In the genomic region with DNA sequence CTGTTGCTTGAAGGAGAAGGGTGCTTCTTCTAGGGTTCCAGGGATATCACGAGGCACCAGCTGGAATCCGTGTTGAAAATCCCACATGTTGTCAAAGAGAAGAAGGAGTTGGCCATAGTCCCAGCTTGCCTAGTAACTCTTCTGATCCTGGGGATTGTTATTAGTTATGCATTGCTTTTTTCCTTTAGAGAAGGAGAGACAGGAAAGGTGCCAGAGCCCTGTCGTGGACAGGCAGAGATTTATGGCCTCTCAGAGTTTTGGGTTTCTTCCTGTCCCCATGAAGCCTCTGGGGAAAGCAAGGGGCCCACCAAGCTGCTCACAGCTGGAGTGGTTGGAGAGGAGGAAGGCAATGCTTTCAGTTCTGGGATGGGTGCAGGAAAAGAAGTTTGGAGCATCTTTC, we compare ENCODE assay signal across 16 mouse cellular contexts.
DNase-seq lines count a peak whose midpoint lies in the region; ATAC-seq and TF ChIP-seq lines count a peak whose summit lies in the region.
"Had no signal": no experiment of that assay in that cellular context is flagged by ENCODE, and none has a peak within 500 bp of the region (broad histone marks: within the 10 kb centered on the region; RNA-seq: fewer than 3 reads in every experiment).

No protein-coding gene starts in this region.

- WGBS in kidney, embryonic 14.5 days: 28% methylated on average over 3 of the region's 3 CpGs
- WGBS in stomach, embryonic 14.5 days: 15% methylated on average over 3 of the region's 3 CpGs
- 16% methylated on average over 3 of the region's 3 CpGs for WGBS in stomach, postnatal 0 days
- 42% methylated on average over 3 of the region's 3 CpGs for WGBS in stomach, embryonic 16.5 days

- TF ChIP-seq CTCF in stomach, postnatal 0 days (IDR thresholded peaks at IDR 0.05; ENCODE audit: low read depth): no peak

- no peaks in the 10 kb centered on the region for H3K9me3 ChIP-seq in kidney, embryonic 14.5 days (ENCODE audit: control insufficient read depth, low read length)
- H3K9me3 ChIP-seq in stomach, embryonic 14.5 days (ENCODE audit: control insufficient read depth, low read depth, low read length): no peaks in the 10 kb centered on the region
- no peaks in the 10 kb centered on the region for H3K9me3 ChIP-seq in stomach, postnatal 0 days (ENCODE audit: control insufficient read depth, low read length)
- no peaks in the 10 kb centered on the region for H3K9me3 ChIP-seq in stomach, embryonic 16.5 days (replicated peaks; ENCODE audit: control insufficient read depth, low read length)
- H3K9me3 ChIP-seq: embryonic facial prominence, embryonic 13.5 days; forebrain, embryonic 10.5 days; midbrain, embryonic 15.5 days had no signal

- no peaks in the 10 kb centered on the region for H3K27me3 ChIP-seq in kidney, embryonic 14.5 days (ENCODE audit: control insufficient read depth, insufficient read depth, low read length)
- no peaks in the 10 kb centered on the region for H3K27me3 ChIP-seq in stomach, embryonic 14.5 days (ENCODE audit: control insufficient read depth, insufficient read depth, low read length)
- H3K27me3 ChIP-seq in stomach, postnatal 0 days (ENCODE audit: control insufficient read depth, insufficient read depth, low read length): no peaks in the 10 kb centered on the region
- H3K27me3 ChIP-seq in stomach, embryonic 16.5 days (ENCODE audit: control insufficient read depth, insufficient read depth, low read length): no peaks in the 10 kb centered on the region
- H3K27me3 ChIP-seq: embryonic facial prominence, embryonic 13.5 days; midbrain, embryonic 15.5 days had no signal

- H3K27ac ChIP-seq in kidney, embryonic 14.5 days (ENCODE audit: low read depth, low read length): no peak overlapping the region
- H3K27ac ChIP-seq in stomach, embryonic 14.5 days (ENCODE audit: low read length): peak overlapping the region; percentile 63; the same call in 1 of the 2 replicates
- H3K27ac ChIP-seq in stomach, postnatal 0 days (replicated peaks): no peak overlapping the region
- H3K27ac ChIP-seq in stomach, embryonic 16.5 days (ENCODE audit: low read length): peak overlapping the region; percentile 39
- H3K27ac ChIP-seq: embryonic facial prominence, embryonic 13.5 days; forebrain, embryonic 10.5 days; midbrain, embryonic 15.5 days had no signal

- no peak overlapping the region for H3K9ac ChIP-seq in kidney, embryonic 14.5 days (ENCODE audit: low read depth, low read length)
- no peak overlapping the region for H3K9ac ChIP-seq in stomach, embryonic 14.5 days (replicated peaks; ENCODE audit: low read depth, low read length)
- H3K9ac ChIP-seq in stomach, postnatal 0 days (ENCODE audit: low read length): no peak overlapping the region
- no peak overlapping the region for H3K9ac ChIP-seq in stomach, embryonic 16.5 days (ENCODE audit: low read length)
- H3K9ac ChIP-seq: embryonic facial prominence, embryonic 13.5 days; midbrain, embryonic 15.5 days had no signal

- no peaks in the 10 kb centered on the region for H3K36me3 ChIP-seq in kidney, embryonic 14.5 days (ENCODE audit: control insufficient read depth, insufficient read depth, low read length)
- H3K36me3 ChIP-seq in stomach, embryonic 14.5 days (ENCODE audit: control insufficient read depth, insufficient read depth, low read length): no peaks in the 10 kb centered on the region
- no peaks in the 10 kb centered on the region for H3K36me3 ChIP-seq in stomach, postnatal 0 days (ENCODE audit: control insufficient read depth, insufficient read depth, low read length)
- H3K36me3 ChIP-seq in stomach, embryonic 16.5 days (ENCODE audit: control insufficient read depth, insufficient read depth, low read length): no peaks in the 10 kb centered on the region
- H3K36me3 ChIP-seq: embryonic facial prominence, embryonic 13.5 days; forebrain, embryonic 10.5 days; midbrain, embryonic 15.5 days had no signal

- no peak overlapping the region for H3K4me2 ChIP-seq in kidney, embryonic 14.5 days (replicated peaks; ENCODE audit: low read depth, low read length)
- no peak overlapping the region for H3K4me2 ChIP-seq in stomach, embryonic 14.5 days (replicated peaks; ENCODE audit: low read depth, low read length)
- H3K4me2 ChIP-seq in stomach, postnatal 0 days (replicated peaks; ENCODE audit: low read depth): no peak overlapping the region
- no peak overlapping the region for H3K4me2 ChIP-seq in stomach, embryonic 16.5 days (ENCODE audit: low read depth, low read length)
- H3K4me2 ChIP-seq: embryonic facial prominence, embryonic 13.5 days; midbrain, embryonic 15.5 days had no signal

- H3K4me3 ChIP-seq in kidney, embryonic 14.5 days (ENCODE audit: low read length): no peak overlapping the region
- H3K4me3 ChIP-seq in stomach, embryonic 14.5 days (ENCODE audit: low read depth, low read length): no peak overlapping the region
- H3K4me3 ChIP-seq in stomach, postnatal 0 days (ENCODE audit: low read depth, low read length): no peak overlapping the region
- H3K4me3 ChIP-seq in stomach, embryonic 16.5 days (replicated peaks; ENCODE audit: low read length): no peak overlapping the region
- H3K4me3 ChIP-seq: embryonic facial prominence, embryonic 13.5 days; forebrain, embryonic 10.5 days; midbrain, embryonic 15.5 days had no signal

- TF ChIP-seq EP300 in stomach, postnatal 0 days (optimal IDR thresholded peaks at IDR 0.05): no peak

- peak; percentile 46; the same call in 1 of the 2 replicates for ATAC-seq in kidney, embryonic 14.5 days (ENCODE audit: low FRiP score, low TSS enrichment)
- ATAC-seq in stomach, embryonic 14.5 days (ENCODE audit: insufficient number of reproducible peaks, insufficient read depth, low FRiP score, low read depth): no peak
- ATAC-seq in stomach, postnatal 0 days (ENCODE audit: low FRiP score, low TSS enrichment): no peak
- ATAC-seq in stomach, embryonic 16.5 days (ENCODE audit: insufficient read depth, low FRiP score): peak; percentile 44
- ATAC-seq: CD4-positive, CD25-positive, alpha-beta regulatory T cell, adult 4 months; midbrain, embryonic 15.5 days had no signal

- H3K4me1 ChIP-seq in kidney, embryonic 14.5 days (ENCODE audit: control insufficient read depth, insufficient read depth, low read length): no peaks in the 10 kb centered on the region
- H3K4me1 ChIP-seq in stomach, embryonic 14.5 days (ENCODE audit: control insufficient read depth, insufficient read depth, low read length): peaks cover 4% of the 10 kb centered on the region; the same call in 1 of the 2 replicates
- no peaks in the 10 kb centered on the region for H3K4me1 ChIP-seq in stomach, postnatal 0 days (replicated peaks; ENCODE audit: control insufficient read depth, insufficient read depth)
- H3K4me1 ChIP-seq in stomach, embryonic 16.5 days (ENCODE audit: control insufficient read depth, insufficient read depth, low read length): peaks cover 7% of the 10 kb centered on the region; the same call in 1 of the 2 replicates
- H3K4me1 ChIP-seq: embryonic facial prominence, embryonic 13.5 days; forebrain, embryonic 10.5 days; midbrain, embryonic 15.5 days had no signal

- DNase-seq in kidney, adult 11 months: no peak
- no peak for DNase-seq in stomach, postnatal 0 days (ENCODE audit: low spot score)
- DNase-seq in heart, adult 9 months (ENCODE audit: low spot score in 2 of 2): peak; percentile 63
- no peak for DNase-seq in MN1 (ENCODE audit: low spot score)
- DNase-seq: adrenal gland, postnatal 36 days; cerebellum, postnatal 25 days; liver; lung, adult 18-20 months; thymus, adult 18-20 months had no signal

Comparison
In these comparisons a context has a peak if more than half of its experiments do, and no peak if none do; other contexts are left out.
1. ATAC-seq: peak in kidney, embryonic 14.5 days (single experiment) and stomach, embryonic 16.5 days (single experiment); none in stomach, embryonic 14.5 days (single experiment) and stomach, postnatal 0 days (single experiment).
2. H3K27ac ChIP-seq: peak in stomach, embryonic 14.5 days (single experiment) and stomach, embryonic 16.5 days (single experiment); none in kidney, embryonic 14.5 days (single experiment) and stomach, postnatal 0 days (single experiment).
3. DNase-seq: peak in heart, adult 9 months (2 of 2); none in kidney, adult 11 months (single experiment), stomach, postnatal 0 days (single experiment) and MN1 (single experiment).